Mouse (Mus musculus) kidney, postnatal 25 days (tissue): Measurements from ENCODE around the gene 1700001C19Rik.

Experiments
- DNase-seq, 2 experiments: peaks; one replicate each; pipeline ENCODE4 v3.0.0; 2021; ENCODE audit warnings: mixed read lengths in 2 of 2

1700001C19Rik gene

GRCm38 (mm10) chr17:47436907-47437547 is at the start of gene 1700001C19Rik:
Gene 1700001C19Rik (minus strand): TSS chr17:47437376.
- DNase-seq, result peak in 1 of 2 experiments; percentile 49

GRCm38 (mm10) chr17:47485791-47486190 is 48.6 kb upstream of the 1700001C19Rik start:
- DNase-seq, result peak; percentile 33 to 40

GRCm38 (mm10) chr17:47484993-47485392 is 47.8 kb upstream of the 1700001C19Rik start:
- peak in 1 of 2 experiments; percentile 31 for DNase-seq

DNA sequence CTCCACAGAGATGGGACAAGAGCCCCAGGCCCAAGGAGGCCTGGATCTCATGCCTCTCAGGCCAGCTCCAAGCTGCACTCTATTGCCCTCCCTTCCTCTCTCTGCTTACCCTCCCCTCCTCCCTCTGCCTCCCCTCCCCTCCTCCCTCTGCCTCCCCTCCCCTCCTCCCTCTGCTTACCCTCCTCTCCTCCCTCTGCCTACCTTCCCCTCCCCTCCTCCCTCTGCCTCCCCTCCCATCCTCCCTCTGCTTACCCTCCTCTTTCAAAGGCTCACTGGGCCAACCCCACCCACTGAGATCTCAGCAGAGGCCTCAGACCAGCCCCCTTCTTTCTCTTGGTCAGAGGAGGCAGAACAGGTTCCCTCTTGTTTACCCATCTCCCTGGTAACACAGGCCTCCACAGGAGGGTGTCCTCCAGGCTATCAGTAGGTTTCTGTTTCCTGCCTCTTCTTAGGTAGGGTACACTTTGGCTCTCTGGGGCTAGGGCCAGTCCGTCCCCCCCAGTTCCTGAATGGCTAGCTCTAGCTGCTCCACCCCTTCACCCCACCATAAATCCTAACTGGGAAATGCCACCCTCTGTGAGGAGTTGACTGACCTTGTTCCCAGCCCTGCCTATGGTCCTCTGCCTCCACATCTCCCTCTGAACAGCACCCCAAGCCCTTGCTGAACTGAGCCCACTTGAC is 47.2 kb upstream of the 1700001C19Rik start:
- peak; percentile 53 to 90 for DNase-seq

DNA sequence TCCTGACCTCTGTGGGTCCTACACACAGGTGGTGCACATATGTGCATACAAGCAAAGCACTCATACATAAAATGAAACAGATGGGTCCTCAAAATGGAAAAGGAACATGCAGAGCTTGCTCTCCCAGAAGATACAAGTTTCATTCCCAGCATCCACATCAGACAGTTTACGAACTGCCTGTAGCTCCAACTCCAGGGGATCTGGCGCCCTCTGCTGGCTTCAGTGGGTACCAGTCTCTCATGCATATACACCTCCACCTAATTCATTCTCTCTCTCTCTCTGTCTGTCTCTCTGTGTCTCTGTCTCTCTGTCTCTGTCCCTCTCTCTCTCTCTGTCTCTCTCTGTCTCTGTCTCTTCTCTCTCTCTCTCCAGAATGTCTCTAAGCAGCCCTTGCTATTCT is 45.2 kb upstream of the 1700001C19Rik start:
- peak; percentile 83 to 89 for DNase-seq

DNA sequence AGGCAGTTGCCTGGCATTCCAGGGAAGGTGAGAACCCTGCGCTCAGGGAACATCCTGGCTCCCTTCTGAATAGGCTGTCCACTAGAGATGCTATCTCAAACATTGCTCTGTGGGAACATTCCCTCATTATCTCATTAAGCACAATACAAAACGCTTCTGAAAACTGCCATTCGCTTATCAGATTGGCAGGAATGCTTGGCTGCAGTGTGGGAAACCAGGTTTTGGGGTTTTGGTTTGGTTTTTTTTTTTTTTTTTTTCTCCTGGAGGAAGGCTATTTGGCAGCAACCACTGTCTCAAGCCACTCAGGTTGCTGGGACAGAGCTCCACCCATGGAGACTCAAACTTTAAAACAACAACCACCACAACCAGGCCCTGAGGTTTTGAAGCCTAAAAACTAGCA is 42.7 kb upstream of the 1700001C19Rik start:
- no peak for DNase-seq

- peak; percentile 34 to 44 for DNase-seq
These were observed 38.5 kb upstream of the 1700001C19Rik start for GRCm38 (mm10) chr17:47475714-47476113.

GRCm38 (mm10) chr17:47475181-47475580 is 38.0 kb upstream of the 1700001C19Rik start:
- peak; percentile 49 to 75 for DNase-seq

GRCm38 (mm10) chr17:47474250-47474649 is 37.1 kb upstream of the 1700001C19Rik start:
- peak in 1 of 2 experiments; percentile 30 for DNase-seq

- peak; percentile 55 to 67 for DNase-seq
These were observed 36.3 kb upstream of the 1700001C19Rik start for GRCm38 (mm10) chr17:47473434-47473974.

GRCm38 (mm10) chr17:47472435-47473350 is 35.5 kb upstream of the 1700001C19Rik start:
- peak in 1 of 2 experiments; percentile 29 for DNase-seq

DNA sequence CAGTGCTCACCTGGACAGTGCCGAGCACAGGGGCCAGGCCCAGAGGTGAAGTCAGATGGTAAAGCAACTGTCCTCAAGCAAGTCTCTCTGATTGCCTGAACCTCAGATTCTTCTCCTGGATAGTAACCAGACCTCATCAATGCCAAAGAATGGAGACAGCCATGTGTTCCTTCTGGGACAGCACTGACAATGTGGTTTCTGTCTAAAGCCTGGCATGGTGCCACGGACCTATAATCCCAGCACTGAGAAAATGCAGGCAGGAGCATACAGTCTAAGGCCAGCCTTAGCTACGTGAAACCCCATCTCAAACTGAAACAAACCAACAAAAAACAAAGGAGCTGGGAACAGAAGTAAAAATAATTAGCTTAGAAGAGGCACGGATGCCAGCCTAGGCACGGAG is 33.5 kb upstream of the 1700001C19Rik start:
- DNase-seq, result peak in 1 of 2 experiments; percentile 34

DNA sequence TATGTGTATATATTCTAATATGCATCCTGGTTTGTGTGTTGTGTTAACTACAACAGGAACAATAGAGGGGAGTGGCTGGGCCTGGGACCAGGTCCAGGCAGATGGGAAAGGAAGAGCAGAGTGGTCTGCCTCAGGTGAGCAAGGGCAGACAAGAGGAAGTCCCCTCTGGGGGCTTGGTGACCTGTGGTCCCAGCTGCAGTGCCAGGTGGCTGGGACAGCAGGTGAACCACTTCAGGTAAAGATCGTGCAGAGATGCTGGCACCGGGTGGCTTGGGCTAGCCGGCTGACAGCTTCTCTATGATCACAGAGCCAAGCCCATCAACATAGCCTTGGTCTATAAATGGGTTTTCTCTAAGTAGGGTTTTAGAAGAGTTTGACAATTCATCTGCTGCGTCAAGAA is 32.9 kb upstream of the 1700001C19Rik start:
- no peak for DNase-seq

DNA sequence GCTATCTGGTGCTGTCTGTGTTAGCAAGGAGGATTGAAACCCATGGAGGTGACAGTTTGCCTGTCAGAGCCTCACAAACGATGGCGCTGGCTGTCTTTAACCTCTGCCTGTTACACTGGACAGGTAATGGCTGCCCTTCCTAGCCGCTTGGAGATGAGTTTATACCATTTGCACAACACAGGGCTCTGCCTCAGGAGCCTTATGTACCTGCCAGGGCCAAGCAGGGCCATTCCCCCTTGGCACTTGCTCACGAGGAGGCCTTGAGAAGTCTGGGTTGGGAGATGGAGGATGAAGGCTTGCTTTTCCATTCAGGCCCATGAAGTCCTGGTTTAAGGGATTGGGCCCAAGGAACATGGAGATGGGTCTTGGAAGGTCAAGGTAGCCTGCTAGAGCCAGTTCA is 32.5 kb upstream of the 1700001C19Rik start:
- DNase-seq, result no peak

GRCm38 (mm10) chr17:47468466-47468865 is 31.3 kb upstream of the 1700001C19Rik start:
- DNase-seq, result no peak

DNA sequence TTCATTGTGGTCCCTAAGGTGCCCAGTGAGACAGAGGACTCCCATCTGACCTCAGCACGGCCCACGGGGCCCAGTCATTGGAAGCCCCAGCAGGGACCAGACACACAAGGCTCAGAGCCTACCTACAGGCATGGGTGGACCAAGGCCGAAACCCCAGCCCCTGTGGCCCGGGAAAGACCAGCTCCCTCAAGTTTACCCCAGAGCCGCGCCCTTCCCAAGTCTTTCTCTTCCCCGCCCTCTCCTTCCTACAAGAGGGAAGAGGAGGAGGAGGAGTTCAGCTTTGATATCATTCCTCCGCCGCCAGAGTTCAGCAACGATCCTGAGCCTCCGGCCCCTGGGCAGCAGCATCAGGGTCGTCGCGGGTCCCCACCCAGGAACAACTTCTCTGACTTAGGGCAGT is 30.9 kb upstream of the 1700001C19Rik start:
- no peak for DNase-seq

DNA sequence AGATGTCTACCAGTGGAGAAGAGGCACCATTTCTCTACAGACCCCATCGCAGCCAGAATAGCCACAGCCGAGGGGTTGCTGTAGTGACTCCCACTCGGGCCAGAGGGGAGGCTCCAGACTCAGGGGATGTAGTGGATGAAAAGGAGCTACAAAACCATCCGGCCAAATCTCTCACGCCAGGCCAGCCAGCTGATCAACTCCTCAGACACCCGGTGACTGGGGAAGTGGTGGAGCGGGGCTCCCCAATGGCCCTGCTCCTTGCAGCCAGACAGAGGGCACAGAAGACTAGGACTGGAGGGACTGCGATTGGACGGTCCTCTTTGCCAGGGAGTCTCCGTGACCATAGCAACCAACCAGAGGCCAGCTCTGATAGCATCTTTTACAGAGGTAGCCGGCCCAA is 30.5 kb upstream of the 1700001C19Rik start:
- no peak for DNase-seq

DNA sequence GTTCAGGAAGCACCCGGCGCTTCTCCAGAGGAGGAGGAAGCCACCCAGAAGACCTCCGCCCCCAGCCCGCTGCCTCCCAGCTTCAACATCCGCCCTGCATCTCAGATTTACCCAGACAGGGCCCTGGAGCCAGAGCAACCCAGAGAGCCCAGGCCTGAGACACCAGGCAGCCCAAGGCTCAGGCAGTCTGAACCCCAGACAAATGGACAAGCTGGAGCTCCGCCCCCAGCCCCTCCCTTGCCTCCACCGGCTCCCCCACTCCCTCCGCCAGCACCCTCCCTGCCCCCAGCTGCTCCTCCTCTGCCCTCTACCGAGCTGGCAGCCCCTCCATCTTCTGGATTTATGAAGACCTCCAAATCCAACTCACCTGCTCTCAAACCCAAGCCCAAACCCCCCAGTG is 29.1 kb upstream of the 1700001C19Rik start:
- DNase-seq, result no peak

GRCm38 (mm10) chr17:47465016-47465415 is 27.8 kb upstream of the 1700001C19Rik start:
- no peak for DNase-seq

GRCm38 (mm10) chr17:47464248-47464965 is 27.2 kb upstream of the 1700001C19Rik start:
- no peak for DNase-seq

GRCm38 (mm10) chr17:47462728-47463388 is 25.7 kb upstream of the 1700001C19Rik start:
- DNase-seq, result peak in 1 of 2 experiments; percentile 32

DNA sequence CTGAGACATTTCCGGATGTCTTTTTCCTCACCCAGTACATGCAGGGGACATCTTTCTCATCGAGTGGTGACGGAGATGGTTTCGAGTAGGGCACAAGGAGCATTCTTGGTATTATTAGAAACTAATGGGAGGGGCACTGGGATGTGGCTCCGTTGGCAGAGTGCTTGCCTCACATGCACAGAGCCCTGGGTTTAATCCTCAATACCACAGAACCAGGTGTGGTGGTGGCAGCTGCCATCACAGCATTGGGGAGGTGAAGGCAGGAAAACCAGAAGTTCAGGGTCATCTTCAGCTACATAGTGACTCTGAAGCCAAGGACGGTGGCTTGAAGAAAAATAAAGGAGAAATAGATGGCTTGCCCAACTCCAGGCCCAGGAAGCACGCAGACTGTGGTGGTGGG is 25.0 kb upstream of the 1700001C19Rik start:
- no peak for DNase-seq
